Mouse (Mus musculus) embryonic fibroblast, embryonic 13.5 days (primary cell): ENCODE measurements around the gene Dscam.

Experiments used
- CTCF ChIP-seq: IDR thresholded peaks from 2 replicates; pipeline ENCODE4 v1.5.1; 2011; ENCODE audit warnings: mild to moderate bottlenecking, control low read depth, low read length, moderate library complexity, borderline replicate concordance; ENCODE audit not compliant: insufficient read depth
- POLR2A ChIP-seq: IDR thresholded peaks from 2 replicates; pipeline ENCODE4 v1.6.1; 2011; ENCODE audit warnings: low read depth, mild to moderate bottlenecking, control low read depth, low read length, moderate library complexity

DNA sequence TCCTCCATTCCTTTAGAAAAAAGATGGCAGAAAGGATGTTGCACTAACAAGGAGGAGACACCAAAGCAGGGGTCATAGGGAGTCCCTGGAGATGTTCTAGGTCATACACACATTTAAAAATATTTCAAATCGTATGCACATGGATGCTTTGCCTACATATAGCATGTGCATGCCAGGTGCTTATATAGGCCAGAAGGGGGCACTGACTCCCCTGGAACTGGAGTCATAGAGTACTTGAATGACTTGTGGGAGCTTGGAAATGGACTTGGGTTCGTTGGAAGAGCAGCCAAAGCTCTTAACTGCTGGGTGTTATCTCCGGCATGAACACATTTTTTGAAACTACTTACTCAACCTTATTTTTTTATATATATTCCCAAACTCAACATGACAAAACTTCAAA, 448.4 kb downstream of the Dscam start:
- TF ChIP-seq POLR2A (no peak), CTCF (no peak)
